Mouse (Mus musculus): ENCODE measurements at regions not wholly inside any gene's neighbourhood (a gene's known extent, or its start where the extent isn't known, plus 50 kb on each side); places are given as distances from the start of the nearest gene placed in this dataset.

DNA sequence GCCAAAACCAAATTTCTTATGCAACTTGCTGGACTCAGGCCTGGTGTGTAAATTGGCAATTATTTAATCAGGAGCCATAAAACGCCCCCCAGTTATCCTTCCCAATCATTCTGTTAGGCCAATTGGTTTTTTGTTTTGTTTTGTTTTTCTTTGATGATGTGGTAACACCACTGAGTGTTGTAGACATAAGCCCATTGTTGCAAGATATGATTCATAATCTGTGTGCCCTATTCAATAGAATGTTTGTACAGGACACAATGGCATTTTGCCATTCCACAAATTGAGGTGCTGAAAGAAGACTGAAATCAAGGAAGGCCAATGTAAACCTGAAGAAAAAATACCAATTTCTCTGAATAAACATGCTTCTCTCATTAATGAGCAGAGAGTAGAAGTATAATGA is 68.2 kb upstream of the Ppp3ca start:
- TF ChIP-seq CTCF (IDR thresholded peaks at IDR 0.05; ENCODE audit: low read depth) (no peak), EP300 (IDR thresholded peaks at IDR 0.05; ENCODE audit: low read depth) (no peak)
